Mouse (Mus musculus) frontal cortex, adult 2 months (tissue): ENCODE measurements at regions not wholly inside any gene's neighbourhood (a gene's known extent, or its start where the extent isn't known, plus 50 kb on each side); places are given as distances from the start of the nearest gene placed in this dataset.

Experiments
- DNase-seq, 2 experiments: peaks; one replicate each; pipeline ENCODE4 v3.0.0; 2022; ENCODE audit warnings: low spot score in 1 of 2; ENCODE audit errors: extremely low spot score in 1 of 2

- peak; percentile 41 to 60 for DNase-seq
Measured at GRCm38 (mm10) chr2:48456072-48457040, 357.6 kb upstream of the Acvr2a start.

GRCm38 (mm10) chr2:48457117-48457516 lies 356.8 kb upstream of the Acvr2a start:
- no peak for DNase-seq

- no peak for DNase-seq
Measured at GRCm38 (mm10) chr2:48465483-48465882, 348.4 kb upstream of the Acvr2a start.

GRCm38 (mm10) chr2:48468895-48469294 lies 345.0 kb upstream of the Acvr2a start:
- DNase-seq = no peak

- no peak for DNase-seq
Measured at GRCm38 (mm10) chr2:48469357-48469756, 344.6 kb upstream of the Acvr2a start.

- DNase-seq = no peak
Measured at GRCm38 (mm10) chr2:48473102-48473501, 340.8 kb upstream of the Acvr2a start.

GRCm38 (mm10) chr2:48474642-48475041 lies 339.3 kb upstream of the Acvr2a start:
- no peak for DNase-seq

- DNase-seq = no peak
Measured at GRCm38 (mm10) chr2:48476777-48477176, 337.1 kb upstream of the Acvr2a start.

GRCm38 (mm10) chr2:48477336-48477735 lies 336.6 kb upstream of the Acvr2a start:
- no peak for DNase-seq

- DNase-seq = no peak
Measured at GRCm38 (mm10) chr2:48479601-48480000, 334.3 kb upstream of the Acvr2a start.

- no peak for DNase-seq
Measured at GRCm38 (mm10) chr2:48480428-48481191, 333.3 kb upstream of the Acvr2a start.

- DNase-seq = no peak
Measured at GRCm38 (mm10) chr2:48481209-48481742, 332.6 kb upstream of the Acvr2a start.

GRCm38 (mm10) chr2:48493574-48493973 lies 320.3 kb upstream of the Acvr2a start:
- DNase-seq = no peak

GRCm38 (mm10) chr2:48494065-48494464 lies 319.8 kb upstream of the Acvr2a start:
- no peak for DNase-seq

- no peak for DNase-seq
Measured at GRCm38 (mm10) chr2:48494632-48495031, 319.3 kb upstream of the Acvr2a start.

GRCm38 (mm10) chr2:48498047-48498723 lies 315.7 kb upstream of the Acvr2a start:
- no peak for DNase-seq

- no peak for DNase-seq
Measured at GRCm38 (mm10) chr2:48499396-48499795, 314.5 kb upstream of the Acvr2a start.

- DNase-seq = no peak
Measured at GRCm38 (mm10) chr2:48501387-48501786, 312.5 kb upstream of the Acvr2a start.

GRCm38 (mm10) chr2:48513848-48514247 lies 300.1 kb upstream of the Acvr2a start:
- no peak for DNase-seq

GRCm38 (mm10) chr2:48519838-48520404 lies 294.0 kb upstream of the Acvr2a start:
- no peak for DNase-seq
